Comparison of ENCODE assay signal across 20 mouse cellular contexts in genomic region chr10:75078174-75079128, GRCm38 (mm10). TPM values are rescaled to one million over a fixed set of nuclear protein-coding genes. Genes with fewer than 3 reads are reported as not detected.
DNase-seq lines count a peak whose midpoint lies in the region; ATAC-seq and TF ChIP-seq lines count a peak whose summit lies in the region.
"Had no signal": no experiment of that assay in that cellular context is flagged by ENCODE, and none has a peak within 500 bp of the region (broad histone marks: within the 10 kb centered on the region; RNA-seq: fewer than 3 reads in every experiment).

No protein-coding gene starts in this region.

- no peak for ATAC-seq in limb, embryonic 15.5 days (ENCODE audit: insufficient number of reproducible peaks, low FRiP score, low TSS enrichment, low read depth)
- ATAC-seq in Patski: peak; percentile 31
- ATAC-seq in liver, embryonic 12.5 days: 0 out of 2 replicates have a peak, but pooled peaks have one; percentile 34
- no peak for ATAC-seq in forebrain, embryonic 11.5 days (replicated peaks; ENCODE audit: low FRiP score)
- ATAC-seq: CD4-positive, CD25-positive, alpha-beta regulatory T cell, adult 4 months; inflammation-experienced regulatory T-cells, adult 6 months had no signal

- peaks cover 36% of the 10 kb centered on the region for H3K79me2 ChIP-seq in myocyte (ENCODE audit: control insufficient read depth, insufficient read depth)

- POLR2A ChIA-PET in Patski (lab: Charles Lee): no interaction called here

- 75% methylated on average over 14 of the region's 14 CpGs for WGBS in limb, embryonic 15.5 days
- 81% methylated on average over 14 of the region's 14 CpGs for WGBS in limb, embryonic 10.5 days
- WGBS in liver, embryonic 12.5 days (ENCODE audit: insufficient replicate concordance): 52% methylated on average over 14 of the region's 14 CpGs
- WGBS in forebrain, embryonic 11.5 days: 86% methylated on average over 14 of the region's 14 CpGs

- H3K27ac ChIP-seq in limb, embryonic 15.5 days: 0 out of 2 replicates have a peak overlapping the region, but pooled peaks have one; percentile 22
- H3K27ac ChIP-seq in limb, embryonic 10.5 days: no peak overlapping the region
- H3K27ac ChIP-seq in liver, embryonic 12.5 days: peak overlapping the region; percentile 16; the same call in 1 of the 2 replicates
- no peak overlapping the region for H3K27ac ChIP-seq in forebrain, embryonic 11.5 days (ENCODE audit: low read depth, low read length)
- H3K27ac ChIP-seq: heart, embryonic 13.5 days; lung, embryonic 15.5 days; midbrain, embryonic 10.5 days; stomach, postnatal 0 days had no signal

- no peak overlapping the region for H3K9ac ChIP-seq in limb, embryonic 15.5 days
- no peak overlapping the region for H3K9ac ChIP-seq in liver, embryonic 12.5 days
- no peak overlapping the region for H3K9ac ChIP-seq in forebrain, embryonic 11.5 days (ENCODE audit: low read length)
- H3K9ac ChIP-seq: heart, embryonic 13.5 days; lung, embryonic 15.5 days had no signal

- DNase-seq in limb, embryonic 10.5 days (ENCODE audit: low spot score): no peak
- DNase-seq in Patski (ENCODE audit: low read depth, low spot score): no peak
- DNase-seq in cerebellum, postnatal 4 days (ENCODE audit: low spot score in 2 of 2): no peak
- DNase-seq in forebrain, embryonic 11.5 days (ENCODE audit: low spot score): no peak
- DNase-seq: adrenal gland, postnatal 36 days; cerebellum, adult 9-11 months; gastrocnemius, postnatal 36 days; heart, postnatal 4 days; kidney, postnatal 14 days had no signal

- 0 out of 2 replicates have a peak, but pooled peaks cover 4% of the 10 kb centered on the region for H3K36me3 ChIP-seq in limb, embryonic 15.5 days
- H3K36me3 ChIP-seq in limb, embryonic 10.5 days: peaks cover 52% of the 10 kb centered on the region
- no peaks in the 10 kb centered on the region; the same call in 1 of the 2 replicates for H3K36me3 ChIP-seq in liver, embryonic 12.5 days
- no peaks in the 10 kb centered on the region for H3K36me3 ChIP-seq in myocyte (ENCODE audit: control insufficient read depth, insufficient read depth)
- H3K36me3 ChIP-seq in forebrain, embryonic 11.5 days (ENCODE audit: control insufficient read depth, insufficient read depth, low read length): no peaks in the 10 kb centered on the region; the same call in 1 of the 2 replicates
- H3K36me3 ChIP-seq: heart, embryonic 13.5 days; lung, embryonic 15.5 days had no signal

- H3ac ChIP-seq in myocyte (ENCODE audit: control insufficient read depth, insufficient read length): no peak overlapping the region

- no peak for TF ChIP-seq POLR2A in myocyte (IDR thresholded peaks at IDR 0.05; ENCODE audit: insufficient read length, low read depth)

- CTCF ChIA-PET in Patski (lab: Charles Lee): interaction anchor here (0.9 to 2.3 kb wide), 4 partner anchors 25 to 67 kb away, joined by 3 to 5 read pairs (median 4); no protein-coding TSS in a partner anchor

- H3K4me1 ChIP-seq in limb, embryonic 15.5 days: peaks cover 6% of the 10 kb centered on the region; the same call in 1 of the 2 replicates
- H3K4me1 ChIP-seq in limb, embryonic 10.5 days: peaks cover 11% of the 10 kb centered on the region
- H3K4me1 ChIP-seq in liver, embryonic 12.5 days: peaks cover 29% of the 10 kb centered on the region
- H3K4me1 ChIP-seq in forebrain, embryonic 11.5 days (replicated peaks; ENCODE audit: control insufficient read depth, insufficient read depth, low read length): no peaks in the 10 kb centered on the region

- TF ChIP-seq CTCF in Patski (IDR thresholded peaks at IDR 0.05): no peak

- in situ Hi-C loops in Patski (cut with MboI; ENCODE audit: low pct_unique_long_range_greater_than_20kb): loop anchor here (5.0 kb wide), 1 partner anchor 39 kb away; no protein-coding TSS in a partner anchor

- H3K4me3 ChIP-seq in limb, embryonic 15.5 days: no peak overlapping the region
- no peak overlapping the region for H3K4me3 ChIP-seq in limb, embryonic 10.5 days
- H3K4me3 ChIP-seq in liver, embryonic 12.5 days: no peak overlapping the region
- H3K4me3 ChIP-seq in myocyte: no peak overlapping the region
- H3K4me3 ChIP-seq in forebrain, embryonic 11.5 days (ENCODE audit: low read depth, low read length): no peak overlapping the region
- H3K4me3 ChIP-seq: erythroblast, embryonic 14.5 days; heart, embryonic 13.5 days; lung, embryonic 15.5 days; midbrain, embryonic 10.5 days had no signal

- H3K9me3 ChIP-seq in limb, embryonic 15.5 days: no peaks in the 10 kb centered on the region
- H3K9me3 ChIP-seq in limb, embryonic 10.5 days (replicated peaks): no peaks in the 10 kb centered on the region
- no peaks in the 10 kb centered on the region for H3K9me3 ChIP-seq in liver, embryonic 12.5 days (replicated peaks)
- H3K9me3 ChIP-seq in forebrain, embryonic 11.5 days (ENCODE audit: control insufficient read depth, low read length): no peaks in the 10 kb centered on the region
- H3K9me3 ChIP-seq: heart, embryonic 13.5 days; lung, embryonic 15.5 days; midbrain, embryonic 10.5 days had no signal

- H3K27me3 ChIP-seq in limb, embryonic 15.5 days: no peaks in the 10 kb centered on the region
- no peaks in the 10 kb centered on the region for H3K27me3 ChIP-seq in limb, embryonic 10.5 days (ENCODE audit: low read depth, poor library complexity, severe bottlenecking)
- H3K27me3 ChIP-seq in Patski (no peaks in the 10 kb centered on the region), myocyte (ENCODE audit: control insufficient read depth, insufficient read depth, insufficient read length) (no peaks in the 10 kb centered on the region)
- no peaks in the 10 kb centered on the region for H3K27me3 ChIP-seq in liver, embryonic 12.5 days (replicated peaks)
- H3K27me3 ChIP-seq in forebrain, embryonic 11.5 days (ENCODE audit: control insufficient read depth, insufficient read depth, low read length): no peaks in the 10 kb centered on the region
- H3K27me3 ChIP-seq: lung, embryonic 15.5 days had no signal

- H3K4me2 ChIP-seq in limb, embryonic 15.5 days: no peak overlapping the region
- no peak overlapping the region for H3K4me2 ChIP-seq in liver, embryonic 12.5 days
- H3K4me2 ChIP-seq in myocyte (ENCODE audit: low read depth): no peak overlapping the region
- no peak overlapping the region for H3K4me2 ChIP-seq in forebrain, embryonic 11.5 days (ENCODE audit: low read depth, low read length, severe bottlenecking)
- H3K4me2 ChIP-seq: heart, embryonic 13.5 days; lung, embryonic 15.5 days had no signal

TF ChIP-seq in myocyte, 11 proteins besides CTCF, POLR2A, EP300 and RAD21:
- TF ChIP-seq SRF (IDR thresholded peaks at IDR 0.05; ENCODE audit: control insufficient read depth, insufficient read length, low read depth): no peak
- peak in 2 of 3 experiments; percentile 3 to 27 for TF ChIP-seq MYOD1 (IDR thresholded peaks at IDR 0.05; ENCODE audit: control insufficient read depth in 1 of 3, insufficient read length in 2 of 3, low read depth in 2 of 3)
- TF ChIP-seq MYOG (IDR thresholded peaks at IDR 0.05; ENCODE audit: control insufficient read depth in 1 of 3, insufficient read depth in 1 of 3, insufficient read length in 2 of 3, low read depth in 2 of 3): peak in 1 of 3 experiments; percentile 51

RNA-seq across cellular contexts. Expression of gene Bcr, which starts 18.1 kb away (rescaled TPM):
- 7.5 and 7.6 TPM in 2 replicates for polyA plus RNA-seq in limb, embryonic 15.5 days (2015; fragmentation: Nextera tagmentation; extraction: Ambion mirVana)
- polyA plus RNA-seq in limb, embryonic 10.5 days (2016; fragmentation: Nextera tagmentation; extraction: Ambion mirVana): 7.0 and 7.6 TPM in 2 replicates
- polyA plus RNA-seq in Patski (2021) (38.8 TPM), myocyte (2012; fragmentation: generic; extraction: Trizol) (16.8 TPM)
- 2.2 and 2.4 TPM in 2 replicates for polyA plus RNA-seq in liver, embryonic 12.5 days (2016; fragmentation: Nextera tagmentation; extraction: Ambion mirVana)
- 11.7 and 13.4 TPM in 2 replicates for polyA plus RNA-seq in forebrain, embryonic 11.5 days (2014; fragmentation: Nextera tagmentation; extraction: Ambion mirVana)

RNA-seq across cellular contexts. Expression of gene Rab36, which starts 41.6 kb away (rescaled TPM):
- polyA plus RNA-seq in limb, embryonic 15.5 days (2015; fragmentation: Nextera tagmentation; extraction: Ambion mirVana): 6.3 and 6.7 TPM in 2 replicates
- polyA plus RNA-seq in limb, embryonic 10.5 days (2016; fragmentation: Nextera tagmentation; extraction: Ambion mirVana): 10.6 and 13.2 TPM in 2 replicates
- 16.3 TPM for polyA plus RNA-seq in Patski (2021)
- 3.4 and 4.1 TPM in 2 replicates for polyA plus RNA-seq in liver, embryonic 12.5 days (2016; fragmentation: Nextera tagmentation; extraction: Ambion mirVana)
- polyA plus RNA-seq in myocyte (2012; fragmentation: generic; extraction: Trizol): 0.83 TPM
- polyA plus RNA-seq in forebrain, embryonic 11.5 days (2014; fragmentation: Nextera tagmentation; extraction: Ambion mirVana): 10.8 and 11.9 TPM in 2 replicates
- polyA plus RNA-seq: erythroblast, embryonic 14.5 days had no signal

RNA-seq across cellular contexts. Expression of gene Rsph14, which starts 46.1 kb away (rescaled TPM):
- polyA plus RNA-seq in limb, embryonic 15.5 days (2015; fragmentation: Nextera tagmentation; extraction: Ambion mirVana): not detected in 2 replicates
- polyA plus RNA-seq in limb, embryonic 10.5 days (2016; fragmentation: Nextera tagmentation; extraction: Ambion mirVana): not detected in 2 replicates
- polyA plus RNA-seq in Patski (2021) (not detected), myocyte (2012; fragmentation: generic; extraction: Trizol) (not detected)
- 0.08 TPM in 1 of 2 replicates, not detected in the other for polyA plus RNA-seq in liver, embryonic 12.5 days (2016; fragmentation: Nextera tagmentation; extraction: Ambion mirVana)
- not detected in 2 replicates for polyA plus RNA-seq in forebrain, embryonic 11.5 days (2014; fragmentation: Nextera tagmentation; extraction: Ambion mirVana)
- polyA plus RNA-seq: CD4-positive, CD25-positive, alpha-beta regulatory T cell, adult 4 months; erythroblast, embryonic 14.5 days; heart, embryonic 13.5 days; inflammation-experienced regulatory T-cells, adult 6 months; midbrain, embryonic 10.5 days; spleen, adult 2 months; stomach, postnatal 0 days had no signal

Comparison
In these comparisons a context has a peak if more than half of its experiments do, and no peak if none do; other contexts are left out.
1. H3K27ac ChIP-seq: peak in limb, embryonic 15.5 days (single experiment) and liver, embryonic 12.5 days (single experiment); none in limb, embryonic 10.5 days (single experiment) and forebrain, embryonic 11.5 days (single experiment).
2. ATAC-seq: peak in Patski (single experiment) and liver, embryonic 12.5 days (single experiment); none in limb, embryonic 15.5 days (single experiment) and forebrain, embryonic 11.5 days (single experiment).